Mouse (Mus musculus) heart, postnatal 0 days (tissue): ENCODE data around the gene Arhgef11. TPM values are rescaled to one million over a fixed set of nuclear protein-coding genes. Genes with fewer than 3 reads are reported as not detected.

Experiments
- ATAC-seq: fragments of 200-750 bp; cut with Nextera tagmentation; 2 replicates; pipeline ENCODE4 v1.8.0; 2017; ENCODE audit warnings: low read depth, moderate number of reproducible peaks, moderate library complexity; ENCODE audit not compliant: insufficient read depth
- DNase-seq: peaks from one replicate; pipeline ENCODE4 v3.0.0-alpha.2; 2016; ENCODE audit warnings: low spot score
- H3K27ac ChIP-seq: fragments of 300-500 bp; sonication (generic); 2 replicates; pipeline ENCODE4 v1.5.1; 2014; ENCODE audit warnings: low read depth, mild to moderate bottlenecking
- H3K27me3 ChIP-seq: fragments of 300-500 bp; sonication (generic); 2 replicates; pipeline ENCODE4 v1.6.1; 2014; ENCODE audit warnings: low read length, mixed read lengths; ENCODE audit not compliant: control insufficient read depth, insufficient read depth
- H3K36me3 ChIP-seq: fragments of 300-500 bp; sonication (generic); replicated peaks from 2 replicates; pipeline ENCODE4 v1.6.1; 2014; ENCODE audit warnings: low read length, mixed read lengths; ENCODE audit not compliant: control insufficient read depth, insufficient read depth
- H3K4me1 ChIP-seq: fragments of 300-500 bp; sonication (generic); 2 replicates; pipeline ENCODE4 v1.6.1; 2014; ENCODE audit warnings: antibody characterized with exemption; ENCODE audit not compliant: control insufficient read depth, insufficient read depth
- H3K4me2 ChIP-seq: fragments of 300-500 bp; sonication (generic); 2 replicates; pipeline ENCODE4 v1.6.1; 2014; ENCODE audit warnings: low read depth, mild to moderate bottlenecking, low read length, moderate library complexity
- H3K4me3 ChIP-seq: fragments of 300-500 bp; sonication (generic); 2 replicates; pipeline ENCODE4 v1.5.1; 2014; ENCODE audit warnings: low read depth, low read length
- H3K9ac ChIP-seq: fragments of 300-500 bp; sonication (generic); replicated peaks from 2 replicates; pipeline ENCODE4 v1.6.1; 2014; ENCODE audit warnings: low read depth, low read length, mixed read lengths
- H3K9me3 ChIP-seq: fragments of 300-500 bp; sonication (generic); replicated peaks from 2 replicates; pipeline ENCODE4 v1.6.1; 2016; ENCODE audit warnings: low read length; ENCODE audit not compliant: control insufficient read depth
- CTCF ChIP-seq: IDR thresholded peaks from 2 replicates; pipeline ENCODE4 v1.5.1; 2016; ENCODE audit warnings: antibody characterized with exemption, control low read depth, low read depth
- EP300 ChIP-seq: IDR thresholded peaks from 2 replicates; pipeline ENCODE4 v1.6.1; 2016; ENCODE audit warnings: antibody characterized with exemption, low read depth
- WGBS: fragments of 180-500 bp; shearing (Covaris S2); extraction: QIAGEN DNeasy Blood & Tissue Kit; methylation state at CpG from one replicate; pipeline ENCODE4 v1.1.7; 2014; 5-methylcytosine and 5-hydroxymethylcytosine counted together
- microRNA-seq: library from miRNA; unstranded; fragments of <30 nt; microRNA quantifications from one replicate; pipeline ENCODE4, GENCODE M21; 2016
- polyA plus RNA-seq: library from polyadenylated mRNA; unstranded; fragments of >200 nt; fragmentation: Nextera tagmentation; extraction: Ambion mirVana; gene quantifications from 2 replicates; pipeline ENCODE4 v1.2.1, GENCODE M21; 2015
- total RNA-seq: library from RNA; depleted of rRNA; stranded (reverse); fragments of >200 nt; gene quantifications from 2 replicates; pipeline ENCODE4 v1.2.3, GENCODE M21; 2014; ENCODE audit warnings: low replicate concordance; rRNA removed

Arhgef11 gene
- total and polyA plus RNA-seq, 2 experiments from 2014 or later: 5.3 to 29.9 TPM

DNA sequence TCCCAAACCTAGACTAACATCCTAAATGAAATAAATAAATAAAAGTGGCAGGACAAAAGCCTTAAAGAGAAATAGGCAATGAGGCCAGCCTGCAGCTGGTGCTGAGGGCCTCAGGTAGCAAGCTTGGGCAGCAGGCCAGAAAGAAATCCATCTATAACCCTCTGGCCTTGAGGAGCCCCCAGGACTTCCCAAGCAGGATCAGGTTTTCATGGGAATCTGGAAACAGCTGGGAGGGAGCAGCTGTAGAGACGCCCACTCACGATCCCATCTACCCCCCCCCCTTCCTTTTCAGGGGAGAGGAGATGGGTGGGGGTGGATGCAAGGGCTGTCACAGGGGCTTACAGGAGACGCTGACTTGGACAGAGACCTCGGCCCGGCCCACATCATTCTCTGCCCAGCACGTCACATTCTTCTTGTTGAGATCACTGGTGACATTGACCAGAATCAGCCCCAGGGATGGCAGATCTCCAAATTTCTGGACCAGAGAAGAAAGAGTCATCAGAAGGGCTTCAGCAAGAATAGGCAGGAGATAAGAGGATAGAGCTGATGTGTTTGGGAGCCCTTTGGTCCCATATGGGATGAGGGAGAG, 168.4 kb downstream of the Arhgef11 start:
- 11% methylated on average over 6 of the region's 6 CpGs for WGBS
- Histone ChIP-seq H3K9me3 (no peaks in the 10 kb centered on the region), H3K9ac (no peak overlapping the region), H3K27me3 (peaks cover 24% of the 10 kb centered on the region), H3K4me2 (no peak overlapping the region), H3K36me3 (no peaks in the 10 kb centered on the region), H3K4me1 (peaks cover 8% of the 10 kb centered on the region; the same call in 1 of the 2 replicates), H3K27ac (no peak overlapping the region), H3K4me3 (no peak overlapping the region)
- DNase-seq (no peak), ATAC-seq (no peak)
- no peak for TF ChIP-seq EP300
- no peak for TF ChIP-seq CTCF

Small RNAs within 50 kb of the gene (microRNA-seq; reads per million reads assigned to microRNA genes)
- not detected for gene Gm24109

Other genes with a start within 250 kb of the Arhgef11 start
- not detected in 2 replicates for gene Fcrl1, start 241.2 kb upstream of the Arhgef11 start, total RNA-seq
- gene Fcrl1, start 241.2 kb upstream of the Arhgef11 start, polyA plus RNA-seq: 0.07 and 0.18 TPM in 2 replicates
- gene Fcrl5, start 181.8 kb upstream of the Arhgef11 start, total RNA-seq: 0.19 TPM in 1 of 2 replicates, not detected in the other
- not detected in 2 replicates for gene Fcrl5, start 181.8 kb upstream of the Arhgef11 start, polyA plus RNA-seq
- gene Etv3, start 92.2 kb upstream of the Arhgef11 start, total RNA-seq: 14.2 and 15.3 TPM in 2 replicates
- 7.8 and 8.1 TPM in 2 replicates for gene Etv3, start 92.2 kb upstream of the Arhgef11 start, polyA plus RNA-seq
- gene Lrrc71, start 131.1 kb downstream of the Arhgef11 start, total RNA-seq: 0.54 and 1.5 TPM in 2 replicates
- 0.12 and 0.38 TPM in 2 replicates for gene Lrrc71, start 131.1 kb downstream of the Arhgef11 start, polyA plus RNA-seq
- gene Ntrk1, start 177.6 kb downstream of the Arhgef11 start, total RNA-seq: 0.11 and 0.62 TPM in 2 replicates
- gene Ntrk1, start 177.6 kb downstream of the Arhgef11 start, polyA plus RNA-seq: 0.15 and 0.16 TPM in 2 replicates
- gene Insrr, start 179.4 kb downstream of the Arhgef11 start, total RNA-seq: not detected in 2 replicates
- gene Insrr, start 179.4 kb downstream of the Arhgef11 start, polyA plus RNA-seq: not detected in 2 replicates
- 42.7 and 69.9 TPM in 2 replicates for gene Pear1, start 206.7 kb downstream of the Arhgef11 start, total RNA-seq
- 10.3 and 10.8 TPM in 2 replicates for gene Pear1, start 206.7 kb downstream of the Arhgef11 start, polyA plus RNA-seq
- gene Sh2d2a, start 229.2 kb downstream of the Arhgef11 start, total RNA-seq: 1.7 TPM in 1 of 2 replicates, not detected in the other
- gene Sh2d2a, start 229.2 kb downstream of the Arhgef11 start, polyA plus RNA-seq: 0.08 and 0.10 TPM in 2 replicates